Mouse (Mus musculus) hindbrain, embryonic 12.5 days (tissue): ENCODE measurements around the gene Stx4a. TPM values are rescaled to one million over a fixed set of nuclear protein-coding genes. Genes with fewer than 3 reads are reported as not detected.

ENCODE experiments used
- ATAC-seq: fragments of 200-750 bp; cut with Nextera tagmentation; 2 replicates; pipeline ENCODE4 v1.8.0; 2017; ENCODE audit warnings: moderate TSS enrichment; ENCODE audit not compliant: low FRiP score
- H3K27ac ChIP-seq: fragments of 300-500 bp; sonication (generic); 2 replicates; pipeline ENCODE4 v1.5.1; 2016; ENCODE audit warnings: mild to moderate bottlenecking
- H3K27me3 ChIP-seq: fragments of 300-500 bp; sonication (generic); 2 replicates; pipeline ENCODE4 v1.6.1; 2016; ENCODE audit warnings: mild to moderate bottlenecking
- H3K36me3 ChIP-seq: fragments of 300-500 bp; sonication (generic); 2 replicates; pipeline ENCODE4 v1.6.1; 2016; ENCODE audit warnings: mild to moderate bottlenecking
- H3K4me1 ChIP-seq: fragments of 300-500 bp; sonication (generic); 2 replicates; pipeline ENCODE4 v1.6.1; 2016
- H3K4me2 ChIP-seq: fragments of 300-500 bp; sonication (generic); replicated peaks from 2 replicates; pipeline ENCODE4 v1.6.1; 2016; ENCODE audit warnings: mild to moderate bottlenecking
- H3K4me3 ChIP-seq: fragments of 300-500 bp; sonication (generic); 2 replicates; pipeline ENCODE4 v1.5.1; 2016; ENCODE audit warnings: mild to moderate bottlenecking
- H3K9ac ChIP-seq: fragments of 300-500 bp; sonication (generic); 2 replicates; pipeline ENCODE4 v1.6.1; 2016; ENCODE audit warnings: mild to moderate bottlenecking, moderate library complexity
- H3K9me3 ChIP-seq: fragments of 300-500 bp; sonication (generic); replicated peaks from 2 replicates; pipeline ENCODE4 v1.6.1; 2016; ENCODE audit warnings: mild to moderate bottlenecking
- WGBS: fragments of 180-500 bp; shearing (Covaris S2); methylation state at CpG from one replicate; pipeline ENCODE4 v1.1.7; 2016; 5-methylcytosine and 5-hydroxymethylcytosine counted together
- polyA plus RNA-seq: library from polyadenylated mRNA; unstranded; fragments of >200 nt; fragmentation: Nextera tagmentation; extraction: Ambion mirVana; gene quantifications from 2 replicates; pipeline ENCODE4 v1.2.1, GENCODE M21; 2016

Stx4a gene
- polyA plus RNA-seq, 1 experiment from 2014 or later, result 28.1 TPM

- Histone ChIP-seq H3K27ac (no peak overlapping the region), H3K9me3 (no peaks in the 10 kb centered on the region), H3K4me1 (peaks cover 8% of the 10 kb centered on the region), H3K27me3 (no peaks in the 10 kb centered on the region), H3K4me3 (no peak overlapping the region), H3K9ac (no peak overlapping the region), H3K4me2 (no peak overlapping the region), H3K36me3 (peaks cover 8% of the 10 kb centered on the region; the same call in 1 of the 2 replicates)
- no peak for ATAC-seq
- whole genome bisulfite sequencing, result 61% methylated on average over 13 of the region's 13 CpGs
These were observed 72.3 kb downstream of the Stx4a start for GRCm38 (mm10) chr7:127896384-127896783.

GRCm38 (mm10) chr7:127897542-127897941, 73.4 kb downstream of the Stx4a start:
- no peaks in the 10 kb centered on the region for H3K27me3 ChIP-seq

GRCm38 (mm10) chr7:127898179-127898956, 74.3 kb downstream of the Stx4a start:
- Histone ChIP-seq H3K9me3 (no peaks in the 10 kb centered on the region), H3K4me3 (no peak overlapping the region), H3K27ac (no peak overlapping the region), H3K27me3 (no peaks in the 10 kb centered on the region), H3K4me1 (peaks cover 8% of the 10 kb centered on the region), H3K4me2 (no peak overlapping the region), H3K9ac (no peak overlapping the region), H3K36me3 (0 out of 2 replicates have a peak, but pooled peaks cover under 1% of the 10 kb centered on the region)
- 39% methylated on average over 10 of the region's 10 CpGs for WGBS
- no peak for ATAC-seq

More at GRCm38 (mm10) chr7:127897542-127897941, 73.4 kb downstream of the Stx4a start:
- 89% methylated on average over 7 of the region's 7 CpGs for WGBS
- Histone ChIP-seq H3K4me3 (no peak overlapping the region), H3K36me3 (peaks cover 8% of the 10 kb centered on the region; the same call in 1 of the 2 replicates), H3K4me1 (peaks cover 8% of the 10 kb centered on the region), H3K4me2 (no peak overlapping the region), H3K27ac (no peak overlapping the region), H3K9me3 (no peaks in the 10 kb centered on the region), H3K9ac (no peak overlapping the region)
- ATAC-seq, result no peak

Other genes with a start within 250 kb of the Stx4a start
- gene Ccdc189, start 235.7 kb upstream of the Stx4a start, polyA plus RNA-seq, result 13.0 and 17.0 TPM in 2 replicates
- 67.3 and 75.4 TPM in 2 replicates for gene Rnf40, start 235.5 kb upstream of the Stx4a start, polyA plus RNA-seq
- gene Zfp629, start 208.5 kb upstream of the Stx4a start, polyA plus RNA-seq, result 35.8 and 37.2 TPM in 2 replicates
- gene Bcl7c, start 115.4 kb upstream of the Stx4a start, polyA plus RNA-seq, result 87.4 and 103 TPM in 2 replicates
- 10.2 and 12.4 TPM in 2 replicates for gene Ctf1, start 111.6 kb upstream of the Stx4a start, polyA plus RNA-seq
- gene Ctf2, start 92.1 kb upstream of the Stx4a start, polyA plus RNA-seq, result 0.21 TPM in 1 of 2 replicates, not detected in the other
- 10.7 and 11.4 TPM in 2 replicates for gene Fbxl19, start 79.8 kb upstream of the Stx4a start, polyA plus RNA-seq
- gene Orai3, start 54.5 kb upstream of the Stx4a start, polyA plus RNA-seq, result 9.6 and 10.0 TPM in 2 replicates
- 19.8 and 23.4 TPM in 2 replicates for gene Setd1a, start 47.6 kb upstream of the Stx4a start, polyA plus RNA-seq
- gene Gm49388, start 38.7 kb upstream of the Stx4a start, polyA plus RNA-seq, result not detected in 2 replicates
- gene Hsd3b7, start 23.7 kb upstream of the Stx4a start, polyA plus RNA-seq, result 8.6 and 8.8 TPM in 2 replicates
- gene Stx1b, start 255 bp downstream of the Stx4a start, polyA plus RNA-seq, result 20.0 and 20.5 TPM in 2 replicates
- 19.7 and 20.9 TPM in 2 replicates for gene Zfp646, start 51.9 kb downstream of the Stx4a start, polyA plus RNA-seq
- gene Zfp668, start 52.5 kb downstream of the Stx4a start, polyA plus RNA-seq, result 37.4 and 37.5 TPM in 2 replicates
- gene Prss53, start 66.7 kb downstream of the Stx4a start, polyA plus RNA-seq, result 0.77 and 0.98 TPM in 2 replicates
- not detected in 2 replicates for gene Gm21974, start 71.2 kb downstream of the Stx4a start, polyA plus RNA-seq
- gene Vkorc1, start 71.3 kb downstream of the Stx4a start, polyA plus RNA-seq, result 64.2 and 66.7 TPM in 2 replicates
- gene Bckdk, start 79.8 kb downstream of the Stx4a start, polyA plus RNA-seq, result 74.4 and 75.1 TPM in 2 replicates
- gene Kat8, start 88.2 kb downstream of the Stx4a start, polyA plus RNA-seq, result 49.6 and 50.9 TPM in 2 replicates
- 4.2 and 7.3 TPM in 2 replicates for gene Prss8, start 105.8 kb downstream of the Stx4a start, polyA plus RNA-seq
- 10.4 and 12.0 TPM in 2 replicates for gene Prss36, start 122.4 kb downstream of the Stx4a start, polyA plus RNA-seq
- 502 and 538 TPM in 2 replicates for gene Fus, start 143.2 kb downstream of the Stx4a start, polyA plus RNA-seq
- gene Pycard, start 169.6 kb downstream of the Stx4a start, polyA plus RNA-seq, result 6.4 and 9.4 TPM in 2 replicates
- 0.15 and 0.59 TPM in 2 replicates for gene Trim72, start 179.7 kb downstream of the Stx4a start, polyA plus RNA-seq
- 0.83 and 0.97 TPM in 2 replicates for gene Itgam, start 238.3 kb downstream of the Stx4a start, polyA plus RNA-seq
- gene Gm49368, start 238.4 kb downstream of the Stx4a start, polyA plus RNA-seq, result not detected in 2 replicates